Mouse (Mus musculus) forebrain, embryonic 11.5 days (tissue): ENCODE data around the gene Epn2. TPM values are rescaled to one million over a fixed set of nuclear protein-coding genes. Genes with fewer than 3 reads are reported as not detected.
A peak's percentile ranks its signal among the peaks of the same experiment; 100 is the strongest.

Experiments used
- ATAC-seq: fragments of 200-750 bp; cut with Nextera tagmentation; replicated peaks from 2 replicates; pipeline ENCODE4 v1.8.0; 2017; ENCODE audit warnings: moderate TSS enrichment; ENCODE audit not compliant: low FRiP score
- DNase-seq: peaks from one replicate; pipeline ENCODE4 v3.0.0-alpha.2; 2017; ENCODE audit warnings: low spot score
- H3K27ac ChIP-seq: fragments of 300-500 bp; sonication (generic); 2 replicates; pipeline ENCODE4 v1.5.1; 2014; ENCODE audit warnings: low read depth, low read length
- H3K27me3 ChIP-seq: fragments of 300-500 bp; sonication (generic); 2 replicates; pipeline ENCODE4 v1.6.1; 2014; ENCODE audit warnings: mild to moderate bottlenecking, low read length, mixed read lengths; ENCODE audit not compliant: control insufficient read depth, insufficient read depth
- H3K36me3 ChIP-seq: fragments of 300-500 bp; sonication (generic); 2 replicates; pipeline ENCODE4 v1.6.1; 2014; ENCODE audit warnings: mild to moderate bottlenecking, low read length, moderate library complexity, mixed read lengths; ENCODE audit not compliant: control insufficient read depth, insufficient read depth
- H3K4me1 ChIP-seq: fragments of 300-500 bp; sonication (generic); replicated peaks from 2 replicates; pipeline ENCODE4 v1.6.1; 2014; ENCODE audit warnings: low read length, mixed read lengths; ENCODE audit not compliant: control insufficient read depth, insufficient read depth
- H3K4me2 ChIP-seq: fragments of 300-500 bp; sonication (generic); 2 replicates; pipeline ENCODE4 v1.6.1; 2014; ENCODE audit warnings: low read depth, mild to moderate bottlenecking, low read length, moderate library complexity, mixed read lengths; ENCODE audit not compliant: severe bottlenecking
- H3K4me3 ChIP-seq: fragments of 300-500 bp; sonication (generic); 2 replicates; pipeline ENCODE4 v1.5.1; 2014; ENCODE audit warnings: low read depth, low read length
- H3K9ac ChIP-seq: fragments of 300-500 bp; sonication (generic); 2 replicates; pipeline ENCODE4 v1.6.1; 2014; ENCODE audit warnings: low read length
- H3K9me3 ChIP-seq: fragments of 300-500 bp; sonication (generic); 2 replicates; pipeline ENCODE4 v1.6.1; 2016; ENCODE audit warnings: low read length, mixed read lengths; ENCODE audit not compliant: control insufficient read depth
- WGBS: fragments of 180-500 bp; shearing (Covaris S2); extraction: QIAGEN DNeasy Blood & Tissue Kit; methylation state at CpG from one replicate; pipeline ENCODE4 v1.1.7; 2014; 5-methylcytosine and 5-hydroxymethylcytosine counted together
- polyA plus RNA-seq: library from polyadenylated mRNA; unstranded; fragments of >200 nt; fragmentation: Nextera tagmentation; extraction: Ambion mirVana; gene quantifications from 2 replicates; pipeline ENCODE4 v1.2.1, GENCODE M21; 2014

Gene Epn2
- polyA plus RNA-seq, 1 experiment from 2014 or later, result 31.2 TPM

- Histone ChIP-seq H3K4me2 (no peak overlapping the region), H3K4me1 (peaks cover 20% of the 10 kb centered on the region), H3K36me3 (peaks cover 28% of the 10 kb centered on the region), H3K4me3 (no peak overlapping the region), H3K27ac (no peak overlapping the region), H3K9me3 (no peaks in the 10 kb centered on the region), H3K9ac (no peak overlapping the region), H3K27me3 (no peaks in the 10 kb centered on the region)
- DNase-seq (no peak), ATAC-seq (no peak)
- whole genome bisulfite sequencing, result 93% methylated on average over 2 of the region's 2 CpGs
Measured at GRCm38 (mm10) chr11:61487401-61487800, 92.1 kb downstream of the Epn2 start.

GRCm38 (mm10) chr11:61486458-61487219 is 92.8 kb downstream of the Epn2 start:
- H3K4me3 ChIP-seq, result no peak overlapping the region
- H3K36me3 ChIP-seq, result peaks cover 23% of the 10 kb centered on the region
- no peaks in the 10 kb centered on the region for H3K27me3 ChIP-seq
- no peak overlapping the region for H3K27ac ChIP-seq
- no peak overlapping the region for H3K9ac ChIP-seq
- WGBS, result 93% methylated on average over 14 of the region's 14 CpGs
- H3K4me2 ChIP-seq, result peak overlapping the region; percentile 52; the same call in 1 of the 2 replicates
- H3K9me3 ChIP-seq, result no peaks in the 10 kb centered on the region
- DNase-seq (no peak), ATAC-seq (no peak)
- H3K4me1 ChIP-seq, result peaks cover 20% of the 10 kb centered on the region

- Histone ChIP-seq H3K27me3 (no peaks in the 10 kb centered on the region), H3K9me3 (no peaks in the 10 kb centered on the region), H3K9ac (peak overlapping the region; percentile 61), H3K36me3 (peaks cover 14% of the 10 kb centered on the region; the same call in 1 of the 2 replicates), H3K4me3 (peak overlapping the region; percentile 12), H3K27ac (peak overlapping the region; percentile 97), H3K4me1 (peaks cover 20% of the 10 kb centered on the region), H3K4me2 (peak overlapping the region; percentile 52)
- 63% methylated on average over 22 of the region's 22 CpGs for WGBS
- DNase-seq (no peak), ATAC-seq (no peak)
Measured at GRCm38 (mm10) chr11:61485541-61486457, 93.7 kb downstream of the Epn2 start.

DNA sequence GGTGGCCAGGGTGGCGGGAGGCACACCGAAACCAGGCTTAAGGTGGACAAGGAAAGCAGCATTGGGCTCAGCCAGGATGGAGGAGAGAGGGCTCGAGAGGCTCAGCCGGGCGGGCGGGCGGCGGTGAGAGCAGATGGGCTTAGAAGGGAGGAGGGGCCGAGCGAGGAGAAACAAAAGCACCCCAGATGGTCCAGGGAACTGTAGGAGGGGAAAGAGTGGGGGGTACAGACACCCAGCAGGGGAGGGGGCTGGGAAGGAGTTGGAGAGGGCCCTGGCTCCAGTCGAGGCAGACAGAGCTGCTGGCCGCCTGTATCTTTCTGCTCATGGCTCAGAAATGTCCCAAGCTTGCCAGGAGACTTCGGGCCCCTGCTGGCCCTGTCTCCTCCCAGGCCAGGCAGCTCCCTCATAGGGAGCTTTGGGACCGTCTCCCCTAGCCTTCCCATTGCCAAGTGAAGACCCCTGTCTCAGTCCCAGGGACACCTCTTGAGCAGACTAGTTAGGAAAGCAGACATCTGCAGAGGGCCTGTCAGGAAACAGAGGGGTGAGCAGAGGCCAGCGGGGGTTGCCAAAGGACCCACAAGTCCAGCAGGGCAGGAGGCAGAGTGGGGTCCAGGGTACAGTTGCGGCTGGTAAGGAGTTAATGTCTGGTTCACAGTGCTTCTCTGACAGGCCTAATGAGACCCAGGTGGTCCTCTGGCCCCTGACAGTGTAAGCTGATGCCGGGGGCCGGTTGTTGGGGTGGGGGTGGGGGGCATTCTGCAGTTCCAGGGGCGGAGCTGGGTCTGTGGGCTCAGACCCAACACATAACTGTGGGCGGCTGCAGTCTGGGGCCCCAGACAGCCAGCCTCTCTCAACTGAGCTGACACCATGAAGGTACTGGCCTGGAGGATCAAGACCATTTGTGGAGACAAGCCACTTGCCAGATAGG is 94.6 kb downstream of the Epn2 start, which contains the start of gene Mfap4:
Gene Mfap4, plus strand, starts transcription at position 819 of the 928 bp plus-strand sequence.
- Histone ChIP-seq H3K9ac (peak within 1 kb of the TSS; percentile 61), H3K27ac (peak within 1 kb of the TSS; percentile 97), H3K9me3 (no peaks in the 10 kb centered on the region), H3K4me3 (peak within 1 kb of the TSS; percentile 12), H3K27me3 (no peaks in the 10 kb centered on the region), H3K36me3 (peaks cover 5% of the 10 kb centered on the region; the same call in 1 of the 2 replicates), H3K4me2 (peak within 1 kb of the TSS; percentile 52), H3K4me1 (peaks cover 20% of the 10 kb centered on the region)
- WGBS, result 5% methylated on average over 20 of the region's 20 CpGs
- peak; percentile 77 for ATAC-seq
- DNase-seq, result peak; percentile 79

GRCm38 (mm10) chr11:61484256-61484612 is 95.3 kb downstream of the Epn2 start:
- H3K9me3 ChIP-seq, result no peaks in the 10 kb centered on the region
- H3K9ac ChIP-seq, result peak overlapping the region; percentile 61
- ATAC-seq (peak; percentile 29; the same call in 1 of the 2 replicates), DNase-seq (no peak)
- 10% methylated on average over 10 of the region's 10 CpGs for WGBS
- no peaks in the 10 kb centered on the region for H3K27me3 ChIP-seq
- H3K4me3 ChIP-seq, result peak overlapping the region; percentile 9; the same call in 1 of the 2 replicates
- H3K27ac ChIP-seq, result peak overlapping the region; percentile 97
- H3K36me3 ChIP-seq, result no peaks in the 10 kb centered on the region; the same call in 1 of the 2 replicates
- H3K4me2 ChIP-seq, result peak overlapping the region; percentile 52; the same call in 1 of the 2 replicates
- H3K4me1 ChIP-seq, result peaks cover 20% of the 10 kb centered on the region

GRCm38 (mm10) chr11:61483226-61483845 is 96.2 kb downstream of the Epn2 start:
- Histone ChIP-seq H3K4me2 (no peak overlapping the region), H3K27me3 (no peaks in the 10 kb centered on the region), H3K27ac (peak overlapping the region; percentile 97; the same call in 1 of the 2 replicates), H3K9ac (no peak overlapping the region), H3K9me3 (no peaks in the 10 kb centered on the region), H3K4me3 (no peak overlapping the region), H3K36me3 (no peaks in the 10 kb centered on the region; the same call in 1 of the 2 replicates), H3K4me1 (peaks cover 20% of the 10 kb centered on the region)
- ATAC-seq, result no peak
- WGBS, result 52% methylated on average over 13 of the region's 13 CpGs
- DNase-seq, result no peak

GRCm38 (mm10) chr11:61481239-61482090 is 98.0 kb downstream of the Epn2 start:
- H3K27me3 ChIP-seq, result no peaks in the 10 kb centered on the region
- ATAC-seq (no peak), DNase-seq (no peak)
- H3K36me3 ChIP-seq, result no peaks in the 10 kb centered on the region
- H3K4me2 ChIP-seq, result no peak overlapping the region
- no peak overlapping the region for H3K9ac ChIP-seq
- WGBS, result 73% methylated on average over 9 of the region's 9 CpGs
- H3K9me3 ChIP-seq, result no peaks in the 10 kb centered on the region
- H3K4me3 ChIP-seq, result no peak overlapping the region
- H3K27ac ChIP-seq, result no peak overlapping the region
- H3K4me1 ChIP-seq, result peaks cover 28% of the 10 kb centered on the region
